Mouse (Mus musculus) cortical plate, adult 2 months (tissue): Measurements from ENCODE around the gene Entpd3.

ENCODE experiments used
- CTCF ChIP-seq: fragments of 200-500 bp; IDR thresholded peaks from 2 replicates; pipeline ENCODE4 v1.5.1; 2011; ENCODE audit warnings: mild to moderate bottlenecking, control low read depth, low read length; ENCODE audit not compliant: insufficient read depth; ENCODE audit errors: extremely low read depth
- POLR2A ChIP-seq: fragments of 200-500 bp; IDR thresholded peaks from 2 replicates; pipeline ENCODE4 v1.6.1; 2011; ENCODE audit warnings: mild to moderate bottlenecking, low read length, control low read depth; ENCODE audit not compliant: insufficient read depth; ENCODE audit errors: extremely low read depth

DNA sequence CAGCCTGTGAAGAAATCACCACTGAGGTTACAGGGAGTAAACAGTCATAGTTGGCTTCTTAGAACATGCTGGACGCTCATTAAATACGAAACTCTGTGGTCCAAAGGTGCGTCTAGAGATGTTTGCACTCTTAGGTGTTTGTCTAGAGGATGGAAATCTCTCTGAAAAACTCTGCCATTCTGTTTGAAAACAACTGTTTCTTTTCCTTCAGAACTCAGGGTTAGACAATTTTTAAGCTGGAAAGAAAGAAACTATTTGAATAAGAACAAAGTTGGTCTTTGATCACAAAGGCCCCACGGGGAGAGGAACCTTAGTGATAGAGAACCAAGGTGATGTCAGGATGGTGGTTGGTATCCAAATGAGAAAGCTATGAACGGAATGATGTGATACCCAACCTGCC lies 9.1 kb upstream of the Entpd3 start:
- TF ChIP-seq POLR2A (no peak), CTCF (no peak)
